Mouse (Mus musculus) G1E (cell line): ENCODE measurements around the gene Ahcy.

Experiments
- CTCF ChIP-seq: IDR thresholded peaks from 2 replicates; pipeline ENCODE4 v1.5.1; 2012; ENCODE audit warnings: low read depth, low read length, inconsistent platforms, mixed read lengths
- GATA1 ChIP-seq: IDR thresholded peaks from 2 replicates; pipeline ENCODE4 v1.6.1; 2012; ENCODE audit warnings: borderline replicate concordance, low read length, inconsistent platforms, mixed read lengths
- TAL1 ChIP-seq: conservative IDR thresholded peaks from 2 replicates; pipeline ENCODE4 v1.6.1; 2012; ENCODE audit warnings: low read depth, low read length, inconsistent platforms, mixed read lengths

- TF ChIP-seq CTCF (no peak), GATA1 (no peak), TAL1 (no peak)
These were observed 54.6 kb downstream of the Ahcy start for GRCm38 (mm10) chr2:155019673-155020072.
